Mouse (Mus musculus) stomach, embryonic 14.5 days (tissue): Measurements from ENCODE around the gene Gm20388. TPM values are rescaled to one million over a fixed set of nuclear protein-coding genes. Genes with fewer than 3 reads are reported as not detected.

Experiments used
- ATAC-seq: fragments of 200-750 bp; cut with Nextera tagmentation; 2 replicates; pipeline ENCODE4 v1.8.0; 2017; ENCODE audit warnings: low read depth, moderate TSS enrichment; ENCODE audit not compliant: insufficient number of reproducible peaks, insufficient read depth, low FRiP score
- H3K27ac ChIP-seq: fragments of 300-500 bp; sonication (generic); 2 replicates; pipeline ENCODE4 v1.5.1; 2014; ENCODE audit warnings: mild to moderate bottlenecking, low read length, moderate library complexity, mixed read lengths
- H3K27me3 ChIP-seq: fragments of 300-500 bp; sonication (generic); 2 replicates; pipeline ENCODE4 v1.6.1; 2014; ENCODE audit warnings: low read length, control low read depth, mixed read lengths; ENCODE audit not compliant: control insufficient read depth, insufficient read depth
- H3K36me3 ChIP-seq: fragments of 300-500 bp; sonication (generic); 2 replicates; pipeline ENCODE4 v1.6.1; 2014; ENCODE audit warnings: mild to moderate bottlenecking, control low read depth, low read length, moderate library complexity, mixed read lengths; ENCODE audit not compliant: control insufficient read depth, insufficient read depth
- H3K4me1 ChIP-seq: fragments of 300-500 bp; sonication (generic); 2 replicates; pipeline ENCODE4 v1.6.1; 2014; ENCODE audit warnings: low read length, control low read depth, mixed read lengths; ENCODE audit not compliant: control insufficient read depth, insufficient read depth
- H3K4me2 ChIP-seq: fragments of 300-500 bp; sonication (generic); replicated peaks from 2 replicates; pipeline ENCODE4 v1.6.1; 2014; ENCODE audit warnings: low read depth, low read length, control low read depth
- H3K4me3 ChIP-seq: fragments of 300-500 bp; sonication (generic); 2 replicates; pipeline ENCODE4 v1.5.1; 2014; ENCODE audit warnings: low read depth, low read length, control low read depth
- H3K9ac ChIP-seq: fragments of 300-500 bp; sonication (generic); replicated peaks from 2 replicates; pipeline ENCODE4 v1.6.1; 2014; ENCODE audit warnings: low read depth, mild to moderate bottlenecking, control low read depth, low read length, moderate library complexity, mixed read lengths
- H3K9me3 ChIP-seq: fragments of 300-500 bp; sonication (generic); 2 replicates; pipeline ENCODE4 v1.6.1; 2016; ENCODE audit warnings: low read depth, low read length, control low read depth; ENCODE audit not compliant: control insufficient read depth
- WGBS: fragments of 180-500 bp; shearing (Covaris S2); extraction: QIAGEN DNeasy Blood & Tissue Kit; methylation state at CpG from one replicate; pipeline ENCODE4 v1.1.7; 2014; 5-methylcytosine and 5-hydroxymethylcytosine counted together
- polyA plus RNA-seq: library from polyadenylated mRNA; unstranded; fragments of >200 nt; fragmentation: Nextera tagmentation; extraction: Ambion mirVana; gene quantifications from 2 replicates; pipeline ENCODE4 v1.2.1, GENCODE M21; 2014

Gm20388 gene
- polyA plus RNA-seq, 1 experiment from 2014 or later, result 11.4 TPM

DNA sequence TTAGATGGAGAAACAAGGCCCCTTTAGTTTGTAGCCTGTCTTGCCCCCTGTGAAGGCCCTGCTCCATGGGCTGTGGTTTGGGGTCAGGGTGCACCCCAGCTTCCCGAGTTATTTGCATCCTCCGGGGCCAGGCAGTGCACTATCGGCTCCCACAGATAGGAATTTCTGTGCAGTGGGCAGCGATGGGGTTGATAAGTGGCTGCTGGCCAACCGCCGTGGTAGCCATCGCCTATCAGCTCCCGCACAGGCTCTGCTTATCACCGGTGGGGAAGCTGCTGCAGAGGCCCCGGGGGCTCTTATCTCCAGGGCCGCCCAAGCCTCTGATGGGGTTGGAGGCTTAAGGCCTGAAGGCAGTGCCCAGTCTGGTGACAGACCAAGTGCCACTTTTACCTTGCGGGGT, 2398.6 kb downstream of the Gm20388 start:
- no peaks in the 10 kb centered on the region for H3K9me3 ChIP-seq
- H3K4me1 ChIP-seq, result peaks cover 24% of the 10 kb centered on the region
- no peak overlapping the region for H3K9ac ChIP-seq
- 56% methylated on average over 12 of the region's 12 CpGs for WGBS
- H3K4me3 ChIP-seq, result no peak overlapping the region
- H3K36me3 ChIP-seq, result peaks cover 8% of the 10 kb centered on the region
- H3K27me3 ChIP-seq, result no peaks in the 10 kb centered on the region
- no peak overlapping the region for H3K27ac ChIP-seq
- no peak overlapping the region for H3K4me2 ChIP-seq
- ATAC-seq, result peak; percentile 43; the same call in 1 of the 2 replicates

- no peak overlapping the region for H3K4me3 ChIP-seq
- H3K27ac ChIP-seq, result peak overlapping the region; percentile 52; the same call in 1 of the 2 replicates
- H3K4me2 ChIP-seq, result no peak overlapping the region; the same call in 1 of the 2 replicates
- peaks cover 8% of the 10 kb centered on the region for H3K36me3 ChIP-seq
- no peak for ATAC-seq
- H3K9ac ChIP-seq, result no peak overlapping the region
- 54% methylated on average over 2 of the region's 2 CpGs for WGBS
- peaks cover 27% of the 10 kb centered on the region for H3K4me1 ChIP-seq
- no peaks in the 10 kb centered on the region for H3K9me3 ChIP-seq
- no peaks in the 10 kb centered on the region for H3K27me3 ChIP-seq
Measured at GRCm38 (mm10) chr8:122311115-122311514, 2400.5 kb downstream of the Gm20388 start.

DNA sequence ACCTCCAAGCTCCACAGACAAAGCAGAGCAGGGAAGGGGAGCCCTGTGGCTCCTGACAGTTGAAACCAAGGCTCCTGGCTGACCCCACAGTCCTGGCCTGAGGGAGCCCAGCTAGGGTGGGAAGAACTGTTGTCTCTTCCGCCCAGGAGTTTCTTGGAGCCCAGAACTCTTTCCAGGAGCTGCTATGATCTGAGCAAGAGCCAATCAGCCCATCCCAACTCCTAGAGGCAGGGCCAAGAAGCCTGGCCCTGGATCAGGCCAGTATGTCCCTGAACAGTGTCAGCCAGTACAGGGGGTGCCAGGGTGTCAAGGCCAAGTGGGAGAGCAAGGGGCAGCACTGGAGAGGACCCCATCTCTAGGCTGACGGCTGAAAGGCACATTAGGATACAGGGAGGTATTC, 2401.9 kb downstream of the Gm20388 start:
- Histone ChIP-seq H3K4me3 (no peak overlapping the region), H3K9ac (no peak overlapping the region), H3K9me3 (no peaks in the 10 kb centered on the region), H3K27ac (no peak overlapping the region; the same call in 1 of the 2 replicates), H3K27me3 (no peaks in the 10 kb centered on the region), H3K36me3 (peaks cover 7% of the 10 kb centered on the region), H3K4me2 (no peak overlapping the region), H3K4me1 (peaks cover 30% of the 10 kb centered on the region)
- WGBS, result 68% methylated on average over 2 of the region's 2 CpGs
- no peak for ATAC-seq

DNA sequence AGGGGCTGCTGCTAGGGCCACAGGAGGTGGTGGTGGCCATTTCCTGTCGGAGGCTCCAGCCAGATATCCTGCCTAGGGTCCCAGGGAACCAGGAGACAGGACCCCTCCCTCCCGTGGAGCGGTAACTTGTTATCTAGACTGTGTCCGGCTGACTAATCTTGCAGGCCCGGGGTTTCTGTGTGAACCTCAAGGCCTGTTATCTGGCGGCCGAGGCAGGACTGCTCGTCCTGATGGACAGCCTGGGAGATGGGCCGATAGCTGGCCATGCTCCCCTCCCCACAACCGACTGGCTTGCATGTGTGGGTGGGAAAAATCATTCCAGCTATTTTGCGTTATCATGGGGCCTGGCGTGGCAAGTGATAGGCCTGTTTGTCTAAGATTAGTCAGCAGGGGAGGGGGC, 2402.7 kb downstream of the Gm20388 start:
- no peak overlapping the region for H3K4me2 ChIP-seq
- H3K4me1 ChIP-seq, result peaks cover 37% of the 10 kb centered on the region
- H3K27ac ChIP-seq, result peak overlapping the region; percentile 12; the same call in 1 of the 2 replicates
- H3K36me3 ChIP-seq, result no peaks in the 10 kb centered on the region; the same call in 1 of the 2 replicates
- H3K9ac ChIP-seq, result no peak overlapping the region
- H3K9me3 ChIP-seq, result no peaks in the 10 kb centered on the region
- no peaks in the 10 kb centered on the region for H3K27me3 ChIP-seq
- H3K4me3 ChIP-seq, result no peak overlapping the region
- WGBS, result 37% methylated on average over 12 of the region's 12 CpGs
- ATAC-seq, result peak; percentile 21; the same call in 1 of the 2 replicates

GRCm38 (mm10) chr8:122314899-122315496, 2404.4 kb downstream of the Gm20388 start:
- Histone ChIP-seq H3K4me2 (no peak overlapping the region), H3K9me3 (no peaks in the 10 kb centered on the region), H3K36me3 (no peaks in the 10 kb centered on the region), H3K4me1 (peaks cover 36% of the 10 kb centered on the region), H3K4me3 (no peak overlapping the region), H3K9ac (no peak overlapping the region), H3K27me3 (no peaks in the 10 kb centered on the region), H3K27ac (no peak overlapping the region; the same call in 1 of the 2 replicates)
- no peak for ATAC-seq
- 59% methylated on average over 13 of the region's 13 CpGs for WGBS

- WGBS, result 47% methylated on average over 2 of the region's 2 CpGs
- Histone ChIP-seq H3K27ac (no peak overlapping the region), H3K4me1 (peaks cover 32% of the 10 kb centered on the region; the same call in 1 of the 2 replicates), H3K4me3 (no peak overlapping the region), H3K36me3 (no peaks in the 10 kb centered on the region), H3K27me3 (no peaks in the 10 kb centered on the region), H3K9ac (no peak overlapping the region), H3K4me2 (no peak overlapping the region), H3K9me3 (no peaks in the 10 kb centered on the region)
- no peak for ATAC-seq
Measured at GRCm38 (mm10) chr8:122316402-122316801, 2405.8 kb downstream of the Gm20388 start.

- Histone ChIP-seq H3K27me3 (no peaks in the 10 kb centered on the region), H3K27ac (peak overlapping the region; percentile 71), H3K4me2 (no peak overlapping the region), H3K4me3 (no peak overlapping the region), H3K4me1 (peaks cover 35% of the 10 kb centered on the region; the same call in 1 of the 2 replicates), H3K9me3 (no peaks in the 10 kb centered on the region), H3K36me3 (no peaks in the 10 kb centered on the region), H3K9ac (no peak overlapping the region)
- 42% methylated on average over 8 of the region's 8 CpGs for whole genome bisulfite sequencing
- 0 out of 2 replicates have a peak, but pooled peaks have one; percentile 14 for ATAC-seq
Measured at GRCm38 (mm10) chr8:122317918-122318475, 2407.4 kb downstream of the Gm20388 start.

DNA sequence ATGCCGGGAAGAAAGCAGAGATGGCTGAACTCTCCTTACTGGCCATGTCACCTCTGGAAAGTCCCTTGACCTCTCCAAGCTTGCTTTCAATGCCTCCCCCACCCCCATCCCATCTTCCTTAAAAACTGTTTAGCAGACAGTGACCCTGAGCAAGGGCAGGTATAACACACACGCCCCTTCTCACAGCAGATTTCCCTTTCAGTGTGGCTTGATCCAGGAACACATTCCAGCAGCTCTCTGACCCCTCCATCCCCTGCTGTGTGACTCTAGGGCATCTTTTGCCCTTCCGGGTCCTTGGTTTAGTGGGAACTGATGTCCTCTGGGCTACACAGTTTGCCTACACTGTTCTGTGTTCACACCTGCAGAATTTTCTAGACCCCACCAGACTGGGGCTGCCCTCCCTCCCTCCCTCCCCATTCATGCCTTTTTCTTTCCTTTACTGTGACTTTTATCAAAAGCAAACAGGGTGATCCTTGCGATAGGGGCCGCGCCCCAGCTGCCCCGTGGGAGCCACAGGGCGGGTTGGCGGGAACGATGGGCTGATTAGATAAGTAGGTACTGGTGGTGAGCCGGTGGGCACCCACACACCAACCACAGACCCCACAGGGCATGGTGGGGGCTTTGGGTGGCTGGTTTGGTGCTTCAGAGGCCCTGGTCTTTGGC, 2408.5 kb downstream of the Gm20388 start:
- H3K36me3 ChIP-seq, result no peaks in the 10 kb centered on the region
- no peak overlapping the region for H3K4me2 ChIP-seq
- H3K9me3 ChIP-seq, result no peaks in the 10 kb centered on the region
- H3K4me1 ChIP-seq, result peaks cover 31% of the 10 kb centered on the region; the same call in 1 of the 2 replicates
- H3K27ac ChIP-seq, result peak overlapping the region; percentile 71
- 59% methylated on average over 11 of the region's 11 CpGs for WGBS
- no peak overlapping the region for H3K9ac ChIP-seq
- ATAC-seq, result no peak
- no peak overlapping the region for H3K4me3 ChIP-seq
- no peaks in the 10 kb centered on the region for H3K27me3 ChIP-seq
